Mouse (Mus musculus) right cerebral cortex, postnatal 14 days (tissue): Measurements from ENCODE around the gene Git1.

Source experiments
- DNase-seq: peaks from one replicate; pipeline ENCODE4 v3.0.0; 2022

The Git1 gene

GRCm38 (mm10) chr11:77493512-77494343, at the start of gene Git1:
Gene Git1 (plus strand): TSS chr11:77493562.
- peak; percentile 64 for DNase-seq

GRCm38 (mm10) chr11:77444939-77445338, 48.4 kb upstream of the Git1 start:
- DNase-seq, result no peak

- no peak for DNase-seq
Measured at GRCm38 (mm10) chr11:77446628-77447041, 46.7 kb upstream of the Git1 start.

GRCm38 (mm10) chr11:77449224-77449623, 44.1 kb upstream of the Git1 start:
- no peak for DNase-seq

- no peak for DNase-seq
Measured at GRCm38 (mm10) chr11:77451670-77452069, 41.7 kb upstream of the Git1 start.

- no peak for DNase-seq
Measured at GRCm38 (mm10) chr11:77453388-77453787, 40.0 kb upstream of the Git1 start.

- no peak for DNase-seq
Measured at GRCm38 (mm10) chr11:77455770-77456510, 37.4 kb upstream of the Git1 start.

- DNase-seq, result no peak
Measured at GRCm38 (mm10) chr11:77456866-77457265, 36.5 kb upstream of the Git1 start.

- DNase-seq, result no peak
Measured at GRCm38 (mm10) chr11:77461856-77462255, 31.5 kb upstream of the Git1 start.

GRCm38 (mm10) chr11:77462283-77463100, 30.9 kb upstream of the Git1 start, which contains the start of gene Coro6:
Gene Coro6 (plus strand): TSS chr11:77462411.
- DNase-seq, result peak; percentile 48

GRCm38 (mm10) chr11:77463101-77463445, 30.3 kb upstream of the Git1 start:
- DNase-seq, result no peak

- no peak for DNase-seq
Measured at GRCm38 (mm10) chr11:77463786-77464185, 29.6 kb upstream of the Git1 start.

GRCm38 (mm10) chr11:77464684-77465083, 28.7 kb upstream of the Git1 start:
- no peak for DNase-seq

GRCm38 (mm10) chr11:77465111-77465510, 28.3 kb upstream of the Git1 start:
- no peak for DNase-seq

- DNase-seq, result no peak
Measured at GRCm38 (mm10) chr11:77466544-77466943, 26.8 kb upstream of the Git1 start.

GRCm38 (mm10) chr11:77467157-77467556, 26.2 kb upstream of the Git1 start:
- peak; percentile 71 for DNase-seq

GRCm38 (mm10) chr11:77467784-77468183, 25.6 kb upstream of the Git1 start:
- peak; percentile 89 for DNase-seq

GRCm38 (mm10) chr11:77468397-77468796, 25.0 kb upstream of the Git1 start:
- DNase-seq, result no peak

- no peak for DNase-seq
Measured at GRCm38 (mm10) chr11:77471407-77471806, 22.0 kb upstream of the Git1 start.

- DNase-seq, result no peak
Measured at GRCm38 (mm10) chr11:77472775-77473174, 20.6 kb upstream of the Git1 start.

- no peak for DNase-seq
Measured at GRCm38 (mm10) chr11:77476216-77476615, 17.1 kb upstream of the Git1 start.

GRCm38 (mm10) chr11:77476895-77477294, 16.5 kb upstream of the Git1 start:
- DNase-seq, result no peak

- DNase-seq, result no peak
Measured at GRCm38 (mm10) chr11:77483043-77483442, 10.3 kb upstream of the Git1 start.
